Mouse (Mus musculus) liver, embryonic 14.5 days (tissue): ENCODE results near the gene Notch2. TPM values are rescaled to one million over a fixed set of nuclear protein-coding genes. Genes with fewer than 3 reads are reported as not detected.

Experiments used
- ATAC-seq: fragments of 200-750 bp; cut with Nextera tagmentation; 2 replicates; pipeline ENCODE4 v1.8.0; 2017; ENCODE audit warnings: moderate number of reproducible peaks, mild to moderate bottlenecking, moderate library complexity; ENCODE audit not compliant: insufficient read depth
- DNase-seq, 3 experiments: peaks; one replicate each; pipeline ENCODE4 v3.0.0-alpha.2; 2012 to 2013; ENCODE audit warnings: low read depth in 3 of 3, low spot score in 3 of 3
- H3K27ac ChIP-seq: fragments of 300-500 bp; sonication (generic); 2 replicates; pipeline ENCODE4 v1.5.1; 2014; ENCODE audit warnings: moderate library complexity, mild to moderate bottlenecking, control low read depth, inconsistent platforms
- H3K27me3 ChIP-seq: fragments of 300-500 bp; sonication (generic); 2 replicates; pipeline ENCODE4 v1.6.1; 2014; ENCODE audit warnings: mild to moderate bottlenecking, low read length, moderate library complexity; ENCODE audit not compliant: control insufficient read depth, insufficient read depth
- H3K36me3 ChIP-seq: fragments of 300-500 bp; sonication (generic); replicated peaks from 2 replicates; pipeline ENCODE4 v1.6.1; 2014; ENCODE audit warnings: low read depth; ENCODE audit not compliant: control insufficient read depth, insufficient read depth
- H3K4me1 ChIP-seq, 2 experiments: fragments of 200-500 bp in 1 of 2; fragments of 300-500 bp in 1 of 2; sonication (generic) in 1 of 2; replicated peaks; 2 replicates each; pipeline ENCODE4 v1.6.1; 2012 to 2014; ENCODE audit warnings: antibody characterized with exemption in 1 of 2, inconsistent platforms in 1 of 2, low read length in 1 of 2; ENCODE audit not compliant: control insufficient read depth in 2 of 2, insufficient read depth in 2 of 2
- H3K4me2 ChIP-seq: fragments of 300-500 bp; sonication (generic); 2 replicates; pipeline ENCODE4 v1.6.1; 2014; ENCODE audit warnings: low read depth, mild to moderate bottlenecking, control low read depth, moderate library complexity
- H3K4me3 ChIP-seq, 2 experiments: fragments of 200-500 bp in 1 of 2; fragments of 300-500 bp in 1 of 2; sonication (generic) in 1 of 2; 2 replicates each; pipeline ENCODE4 v1.5.1; 2012 to 2014; ENCODE audit warnings: low read depth in 2 of 2, low read length in 2 of 2, mild to moderate bottlenecking in 2 of 2, control low read depth in 1 of 2, inconsistent platforms in 1 of 2, moderate library complexity in 1 of 2; ENCODE audit not compliant: insufficient read depth in 1 of 2
- H3K9ac ChIP-seq: fragments of 300-500 bp; sonication (generic); replicated peaks from 2 replicates; pipeline ENCODE4 v1.6.1; 2014; ENCODE audit warnings: mild to moderate bottlenecking, control low read depth, moderate library complexity
- H3K9me3 ChIP-seq: fragments of 300-500 bp; sonication (generic); 2 replicates; pipeline ENCODE4 v1.6.1; 2016; ENCODE audit warnings: low read length, mixed read lengths; ENCODE audit not compliant: control insufficient read depth
- CTCF ChIP-seq: IDR thresholded peaks from 2 replicates; pipeline ENCODE4 v1.5.1; 2016; ENCODE audit warnings: antibody characterized with exemption, low read depth, control low read depth
- EP300 ChIP-seq: IDR thresholded peaks from 2 replicates; pipeline ENCODE4 v1.6.1; 2016; ENCODE audit warnings: antibody characterized with exemption, low read depth
- WGBS: fragments of 180-500 bp; shearing (Covaris S2); extraction: QIAGEN DNeasy Blood & Tissue Kit; methylation state at CpG from one replicate; pipeline ENCODE4 v1.1.7; 2014; ENCODE audit not compliant: insufficient replicate concordance; 5-methylcytosine and 5-hydroxymethylcytosine counted together
- polyA plus RNA-seq, 2 experiments: library from polyadenylated mRNA; depleted of rRNA in 1 of 2; stranded (reverse) in 1 of 2; unstranded in 1 of 2; fragments of >200 nt; fragmentation: Nextera tagmentation in 1 of 2; extraction: Ambion mirVana in 1 of 2; gene quantifications; 2 replicates each; pipeline versions ENCODE4 v1.2.1 to v1.2.3; 2012 to 2014

The Notch2 gene
- polyA plus RNA-seq, 2 experiments, result 3.0 to 5.4 TPM

DNA sequence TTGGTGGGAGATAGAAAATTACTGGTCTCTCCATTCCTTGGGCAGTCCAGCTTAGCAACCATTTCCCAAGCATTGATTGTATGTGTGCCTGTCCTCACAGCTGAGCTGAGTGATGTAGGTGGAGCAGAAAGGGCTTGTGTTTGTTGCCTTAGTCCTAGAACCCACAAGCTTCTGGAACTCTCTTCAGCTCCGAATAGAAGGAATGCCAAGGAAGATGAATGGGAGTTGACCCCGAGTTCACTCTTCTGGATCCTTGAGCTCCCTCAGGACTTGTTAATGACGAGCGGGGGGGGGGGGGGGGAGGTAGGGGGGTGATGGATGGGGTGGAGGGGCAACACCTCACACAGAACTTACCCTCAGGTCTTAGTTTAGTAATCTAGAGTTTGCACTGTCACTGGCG, 25.9 kb downstream of the Notch2 start:
- Histone ChIP-seq H3K9ac (no peak overlapping the region), H3K4me1 (peaks cover 0 to 21% of the 10 kb centered on the region in 2 experiments; a peak in 2 of 4 replicates), H3K27ac (no peak overlapping the region), H3K9me3 (no peaks in the 10 kb centered on the region), H3K4me2 (no peak overlapping the region), H3K36me3 (no peaks in the 10 kb centered on the region), H3K4me3 (no peak overlapping the region), H3K27me3 (no peaks in the 10 kb centered on the region)
- 66% methylated on average over 5 of the region's 5 CpGs for WGBS
- ATAC-seq (no peak), DNase-seq (no peak)
- no peak for TF ChIP-seq EP300
- TF ChIP-seq CTCF, result no peak

DNA sequence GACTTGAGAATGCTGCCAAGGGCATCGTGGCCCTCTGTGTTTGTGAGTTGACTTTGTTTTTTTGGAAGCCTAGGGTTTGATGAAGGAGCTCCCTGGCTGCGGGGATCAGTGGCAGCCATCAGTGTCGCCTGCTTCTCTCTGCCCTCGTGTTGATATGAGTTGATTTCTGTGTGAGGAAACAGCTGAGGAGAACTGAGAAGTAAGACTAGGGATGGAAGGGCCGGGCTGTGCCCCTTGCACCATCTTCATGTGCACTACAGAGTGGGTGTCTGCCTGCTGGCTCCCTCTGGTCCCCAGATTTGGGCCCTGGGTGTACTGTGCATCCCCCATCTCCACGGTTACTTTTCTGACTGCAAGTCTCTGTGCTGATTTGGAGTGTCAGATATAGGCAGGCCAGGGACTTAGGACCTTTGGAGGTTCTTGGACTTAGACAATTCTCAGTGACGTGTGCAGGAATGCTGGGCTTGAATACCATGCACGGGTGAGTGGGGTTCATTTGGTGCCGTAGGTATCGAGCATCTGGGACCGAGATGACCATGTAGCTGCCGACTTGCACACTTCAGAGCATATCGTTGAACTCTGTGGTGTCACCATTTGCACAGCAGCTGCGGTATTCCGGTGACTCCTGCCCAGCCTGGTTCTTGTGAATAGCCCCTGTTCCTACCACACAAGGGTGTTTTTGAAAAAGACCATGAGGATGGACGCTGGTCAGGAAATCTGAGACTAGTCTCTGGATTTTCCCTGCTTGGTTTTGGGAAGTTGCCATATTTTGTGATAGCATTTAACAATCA, 26.5 kb downstream of the Notch2 start:
- no peaks in the 10 kb centered on the region for H3K27me3 ChIP-seq
- TF ChIP-seq CTCF (no peak), EP300 (no peak)
- peaks cover 0 to 18% of the 10 kb centered on the region in 2 experiments; a peak in 2 of 4 replicates for H3K4me1 ChIP-seq
- no peak overlapping the region for H3K9ac ChIP-seq
- H3K9me3 ChIP-seq, result no peaks in the 10 kb centered on the region
- DNase-seq (no peak), ATAC-seq (no peak)
- no peaks in the 10 kb centered on the region for H3K36me3 ChIP-seq
- H3K4me3 ChIP-seq, result no peak overlapping the region
- H3K4me2 ChIP-seq, result no peak overlapping the region
- no peak overlapping the region for H3K27ac ChIP-seq
- 69% methylated on average over 16 of the region's 16 CpGs for WGBS

DNA sequence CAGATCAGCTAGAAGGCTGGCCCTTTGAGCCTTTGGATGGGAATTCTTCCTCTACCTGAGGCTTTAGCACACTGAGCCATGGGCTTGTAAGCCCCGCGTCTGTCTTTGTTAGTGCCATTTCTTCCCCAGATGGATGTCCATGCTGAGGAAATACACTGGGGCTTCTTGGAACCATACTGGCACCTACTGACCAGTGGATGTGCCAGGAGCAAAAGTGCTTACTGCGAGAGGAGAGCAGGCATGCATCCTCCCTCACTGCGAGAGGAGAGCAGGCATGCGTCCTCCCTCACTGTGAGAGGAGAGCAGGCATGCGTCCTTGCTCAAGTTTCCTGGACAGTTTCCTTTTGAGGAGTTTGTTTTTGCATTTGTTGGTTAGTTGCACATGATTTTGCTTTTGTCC, 27.5 kb downstream of the Notch2 start:
- Histone ChIP-seq H3K4me3 (no peak overlapping the region), H3K36me3 (no peaks in the 10 kb centered on the region), H3K27ac (no peak overlapping the region), H3K9me3 (no peaks in the 10 kb centered on the region), H3K9ac (no peak overlapping the region), H3K27me3 (no peaks in the 10 kb centered on the region), H3K4me1 (peaks cover 4 to 19% of the 10 kb centered on the region in 2 experiments), H3K4me2 (no peak overlapping the region)
- DNase-seq (no peak), ATAC-seq (no peak)
- no peak for TF ChIP-seq EP300
- WGBS, result 77% methylated on average over 6 of the region's 6 CpGs

DNA sequence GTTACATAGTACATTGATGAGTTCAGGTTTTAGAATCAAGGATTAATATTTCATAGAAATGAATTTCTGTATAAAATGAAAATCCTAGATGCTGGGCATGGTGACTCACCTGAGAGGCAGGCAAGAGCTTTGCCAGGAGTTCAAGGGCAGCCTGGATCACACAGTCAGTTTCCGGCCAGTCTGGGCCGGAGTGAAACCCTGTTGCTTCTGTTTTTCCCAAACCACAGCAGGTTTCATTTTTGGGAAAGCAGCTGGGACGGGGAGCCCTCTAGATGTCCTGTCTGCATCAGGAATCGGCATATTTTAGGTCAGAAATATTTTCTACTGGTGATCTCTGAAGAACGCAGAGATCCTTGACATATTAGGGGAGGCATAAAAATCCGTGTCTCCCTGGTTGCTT, 29.0 kb downstream of the Notch2 start:
- no peak for TF ChIP-seq CTCF
- TF ChIP-seq EP300, result no peak
- Histone ChIP-seq H3K36me3 (no peaks in the 10 kb centered on the region), H3K27ac (no peak overlapping the region), H3K4me3 (no peak overlapping the region), H3K9ac (no peak overlapping the region), H3K4me2 (no peak overlapping the region), H3K27me3 (no peaks in the 10 kb centered on the region), H3K4me1 (peaks cover 12 to 23% of the 10 kb centered on the region in 2 experiments), H3K9me3 (no peaks in the 10 kb centered on the region)
- DNase-seq (no peak), ATAC-seq (no peak)
- WGBS, result 70% methylated on average over 6 of the region's 6 CpGs

DNA sequence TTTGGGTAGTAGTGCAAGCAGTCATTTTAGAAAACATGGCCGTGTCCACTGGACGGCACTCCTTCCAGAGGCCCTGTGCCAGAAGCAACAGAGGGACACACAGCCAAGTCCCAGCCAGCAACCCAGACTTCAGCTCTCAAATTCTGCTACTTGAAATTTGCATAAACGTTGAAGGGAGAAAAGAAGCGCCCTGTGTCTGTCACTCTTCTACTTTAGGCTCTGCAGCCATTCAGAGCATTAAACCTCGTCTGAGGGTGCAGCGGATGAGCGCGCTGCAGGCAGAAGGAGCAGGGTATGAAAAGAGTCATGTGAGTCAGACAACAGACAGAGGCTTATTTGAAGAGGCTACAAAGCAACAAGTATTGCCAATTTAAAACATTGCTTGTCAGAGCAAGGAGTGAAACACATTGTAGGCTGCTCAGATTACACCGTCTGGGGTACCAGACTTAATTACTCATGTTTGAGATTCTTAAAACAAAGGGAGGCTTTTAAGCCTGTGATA, 29.7 kb downstream of the Notch2 start:
- Histone ChIP-seq H3K36me3 (no peaks in the 10 kb centered on the region), H3K4me1 (peaks cover 12 to 23% of the 10 kb centered on the region in 2 experiments), H3K9me3 (no peaks in the 10 kb centered on the region), H3K4me3 (no peak overlapping the region), H3K9ac (no peak overlapping the region), H3K4me2 (no peak overlapping the region), H3K27ac (no peak overlapping the region), H3K27me3 (no peaks in the 10 kb centered on the region)
- ATAC-seq (no peak), DNase-seq (no peak)
- no peak for TF ChIP-seq EP300
- no peak for TF ChIP-seq CTCF
- 68% methylated on average over 9 of the region's 9 CpGs for WGBS
